Mouse (Mus musculus) liver, adult 10 weeks (tissue): Measurements from ENCODE around the gene Itprip. TPM values are rescaled to one million over a fixed set of nuclear protein-coding genes. Genes with fewer than 3 reads are reported as not detected.

Source experiments
- polyA plus RNA-seq: library from polyadenylated mRNA; stranded (reverse); fragments of 350-450 nt; fragmentation: Illumina TruSeq; extraction: RNeasy Lipid Tissue Mini Kit (QIAGEN cat#74804); gene quantifications from one replicate; pipeline ENCODE4 v1.2.3, GENCODE M21; 2014; ENCODE audit warnings: low read depth, low replicate concordance

The Itprip gene
- not detected for polyA plus RNA-seq

GRCm38 (mm10) chr19:47919126-47919965 is at the start of gene Itprip, which contains the start of gene Cfap43:
Gene Itprip (minus strand): TSS chr19:47919299.
Gene Cfap43 (minus strand): TSS chr19:47919287.

GRCm38 (mm10) chr19:47937443-47938406 is 18.6 kb upstream of the Itprip start, which contains the start of gene Cfap58:
Gene Cfap58 (plus strand): TSS chr19:47937675.

GRCm38 (mm10) chr19:47865353-47865947 is 53.6 kb downstream of the Itprip start, which contains the start of gene Gsto2:
Gene Gsto2 (plus strand): TSS chr19:47865534.

GRCm38 (mm10) chr19:47854796-47855783 is 64.0 kb downstream of the Itprip start, which contains the start of gene Gsto1:
Gene Gsto1 (plus strand): TSS chr19:47854970.

Other genes with a start within 250 kb of the Itprip start
- not detected for gene Col17a1, start 227.2 kb downstream of the Itprip start, polyA plus RNA-seq
- 85.1 TPM for gene Sfr1, start 187.6 kb downstream of the Itprip start, polyA plus RNA-seq
- 219 TPM for gene Gsto1, start 64.3 kb downstream of the Itprip start, polyA plus RNA-seq
- gene Gsto2, start 53.8 kb downstream of the Itprip start, polyA plus RNA-seq: not detected
- gene Cfap43, start within 50 bp of the Itprip start, polyA plus RNA-seq: not detected
- not detected for gene Cfap58, start 18.4 kb upstream of the Itprip start, polyA plus RNA-seq